Mouse (Mus musculus) R1 (cell line): ENCODE results near the gene H1fx.

Source experiments
- DNase-seq: peaks from one replicate; pipeline ENCODE4 v3.0.0-alpha.2; 2018; ENCODE audit warnings: low read depth, low spot score

Gene H1fx

GRCm38 (mm10) chr6:87980374-87981029 lies 935 bp downstream of the H1fx start:
- peak; percentile 91 for DNase-seq

GRCm38 (mm10) chr6:87979728-87980127 lies 1.7 kb downstream of the H1fx start:
- no peak for DNase-seq

- no peak for DNase-seq
Measured at GRCm38 (mm10) chr6:87970041-87970440, 11.4 kb downstream of the H1fx start.

- peak; percentile 84 for DNase-seq
Measured at GRCm38 (mm10) chr6:87962457-87962856, 19.0 kb downstream of the H1fx start.

- DNase-seq: peak; percentile 29
Measured at GRCm38 (mm10) chr6:87942179-87942578, 39.3 kb downstream of the H1fx start.

- DNase-seq: no peak
Measured at GRCm38 (mm10) chr6:87938941-87939340, 42.5 kb downstream of the H1fx start.

GRCm38 (mm10) chr6:87937178-87937788 lies 44.2 kb downstream of the H1fx start:
- DNase-seq: peak; percentile 91

- DNase-seq: no peak
Measured at GRCm38 (mm10) chr6:87935037-87935436, 46.4 kb downstream of the H1fx start.
